ENCODE assay signal across 9 mouse cellular contexts in genomic region chr15:36960010-36960875, GRCm38 (mm10). TPM values are rescaled to one million over a fixed set of nuclear protein-coding genes. Genes with fewer than 3 reads are reported as not detected.
DNase-seq lines count a peak whose midpoint lies in the region; ATAC-seq lines count a peak whose summit lies in the region.
"Had no signal": no experiment of that assay in that cellular context is flagged by ENCODE, and none has a peak within 500 bp of the region (broad histone marks: within the 10 kb centered on the region; RNA-seq: fewer than 3 reads in every experiment).

No protein-coding gene starts in this region.

- ATAC-seq in forebrain, embryonic 16.5 days, result peak; percentile 87
- 0 out of 2 replicates have a peak, but pooled peaks have one; percentile 35 for ATAC-seq in hindbrain, embryonic 11.5 days (ENCODE audit: low FRiP score)
- ATAC-seq: Patski had no signal

- H3K4me1 ChIP-seq in heart, embryonic 10.5 days, result peaks cover 31% of the 10 kb centered on the region
- peaks cover 7% of the 10 kb centered on the region for H3K4me1 ChIP-seq in forebrain, embryonic 16.5 days (replicated peaks; ENCODE audit: control insufficient read depth, insufficient read depth, low read length)
- H3K4me1 ChIP-seq in hindbrain, embryonic 11.5 days (replicated peaks; ENCODE audit: control insufficient read depth, insufficient read depth, low read length), result no peaks in the 10 kb centered on the region
- H3K4me1 ChIP-seq in megakaryocyte, embryonic 14.5 days, result peaks cover 88% of the 10 kb centered on the region

- H3K36me3 ChIP-seq in heart, embryonic 10.5 days, result no peaks in the 10 kb centered on the region
- H3K36me3 ChIP-seq in forebrain, embryonic 16.5 days (ENCODE audit: control insufficient read depth, insufficient read depth), result no peaks in the 10 kb centered on the region
- H3K36me3 ChIP-seq in hindbrain, embryonic 11.5 days (ENCODE audit: control insufficient read depth, insufficient read depth, low read length), result no peaks in the 10 kb centered on the region
- peaks cover 21% of the 10 kb centered on the region for H3K36me3 ChIP-seq in megakaryocyte, embryonic 14.5 days (replicated peaks; ENCODE audit: low read length)

- H3K27me3 ChIP-seq in heart, embryonic 10.5 days (ENCODE audit: insufficient read depth, poor library complexity, severe bottlenecking), result peaks cover 8% of the 10 kb centered on the region; the same call in 1 of the 2 replicates
- no peaks in the 10 kb centered on the region for H3K27me3 ChIP-seq in forebrain, embryonic 16.5 days (replicated peaks; ENCODE audit: control insufficient read depth, insufficient read depth, low read length)
- no peaks in the 10 kb centered on the region for H3K27me3 ChIP-seq in hindbrain, embryonic 11.5 days (ENCODE audit: control insufficient read depth, insufficient read depth, low read length)
- H3K27me3 ChIP-seq in megakaryocyte, embryonic 14.5 days (replicated peaks), result peaks cover 2% of the 10 kb centered on the region
- H3K27me3 ChIP-seq: Patski had no signal

- H3K4me2 ChIP-seq in forebrain, embryonic 16.5 days (ENCODE audit: low read length), result peak overlapping the region; percentile 23
- H3K4me2 ChIP-seq in hindbrain, embryonic 11.5 days (replicated peaks; ENCODE audit: low read depth, low read length), result no peak overlapping the region

- no peak overlapping the region for H3K9ac ChIP-seq in forebrain, embryonic 16.5 days (replicated peaks; ENCODE audit: low read depth, low read length)
- no peak overlapping the region for H3K9ac ChIP-seq in hindbrain, embryonic 11.5 days (ENCODE audit: low read depth, low read length)

- no peaks in the 10 kb centered on the region for H3K9me3 ChIP-seq in heart, embryonic 10.5 days
- no peaks in the 10 kb centered on the region for H3K9me3 ChIP-seq in forebrain, embryonic 16.5 days (ENCODE audit: control insufficient read depth, low read length)
- H3K9me3 ChIP-seq in hindbrain, embryonic 11.5 days (ENCODE audit: control insufficient read depth, low read length), result no peaks in the 10 kb centered on the region
- peaks cover 20% of the 10 kb centered on the region for H3K9me3 ChIP-seq in megakaryocyte, embryonic 14.5 days

- WGBS in heart, embryonic 10.5 days, result 66% methylated on average over 17 of the region's 17 CpGs
- WGBS in forebrain, embryonic 16.5 days, result 51% methylated on average over 17 of the region's 17 CpGs
- WGBS in hindbrain, embryonic 11.5 days, result 76% methylated on average over 17 of the region's 17 CpGs

- peak; percentile 94 for DNase-seq in heart, adult 11 months
- no peak for DNase-seq in heart, embryonic 10.5 days (ENCODE audit: low spot score)
- peak; percentile 87 for DNase-seq in c-Kit-positive CD71-positive TER-119-negative erythroid progenitor cells, embryonic 14.5 days (ENCODE audit: low read depth)
- DNase-seq in hindbrain, embryonic 11.5 days (ENCODE audit: low spot score), result peak; percentile 51
- DNase-seq in layer of hippocampus, adult 9-10 months (ENCODE audit: low spot score), result peak; percentile 84
- DNase-seq in spleen, postnatal 36 days (ENCODE audit: low spot score in 2 of 2), result peak; percentile 15 to 20

- H3K4me3 ChIP-seq in heart, embryonic 10.5 days, result no peak overlapping the region
- no peak overlapping the region for H3K4me3 ChIP-seq in forebrain, embryonic 16.5 days (replicated peaks; ENCODE audit: low read length)
- no peak overlapping the region for H3K4me3 ChIP-seq in hindbrain, embryonic 11.5 days (ENCODE audit: low read depth, low read length)
- peak overlapping the region; percentile 25 for H3K4me3 ChIP-seq in megakaryocyte, embryonic 14.5 days (replicated peaks)

- H3K27ac ChIP-seq in heart, embryonic 10.5 days, result no peak overlapping the region
- H3K27ac ChIP-seq in forebrain, embryonic 16.5 days (ENCODE audit: low read length), result peak overlapping the region; percentile 83
- H3K27ac ChIP-seq in hindbrain, embryonic 11.5 days (ENCODE audit: low read depth, low read length), result no peak overlapping the region

RNA-seq across cellular contexts. Expression of gene Zfp706, which starts 47.3 kb away (rescaled TPM):
- polyA plus RNA-seq in heart, embryonic 10.5 days (2016; fragmentation: Nextera tagmentation; extraction: Ambion mirVana), result 456 and 495 TPM in 2 replicates
- polyA plus RNA-seq in forebrain, embryonic 16.5 days (2015; fragmentation: Nextera tagmentation; extraction: Ambion mirVana), result 479 and 536 TPM in 2 replicates
- 360 and 376 TPM in 2 replicates for polyA plus RNA-seq in hindbrain, embryonic 11.5 days (2014; fragmentation: Nextera tagmentation; extraction: Ambion mirVana)
- polyA plus RNA-seq in megakaryocyte, embryonic 14.5 days (2012; ENCODE audit: insufficient read depth, low replicate concordance), result 23.0 and 24.7 TPM in 2 replicates

Comparison
In these comparisons a context has a peak if more than half of its experiments do, and no peak if none do; other contexts are left out.
1. RNA of gene Zfp706, which starts 47.3 kb away (polyA plus RNA-seq): 456 to 495 TPM in heart, embryonic 10.5 days, 479 to 536 TPM in forebrain, embryonic 16.5 days and 360 to 376 TPM in hindbrain, embryonic 11.5 days; 23.0 to 24.7 TPM in megakaryocyte, embryonic 14.5 days; every median in the first group is over 10 times any median in the second.